9 mouse cellular contexts compared by ENCODE assay signal in genomic region chr7:16476600-16476989, GRCm38 (mm10). TPM values are rescaled to one million over a fixed set of nuclear protein-coding genes. Genes with fewer than 3 reads are reported as not detected.
DNase-seq lines count a peak whose midpoint lies in the region; ATAC-seq lines count a peak whose summit lies in the region.
"Had no signal": no experiment of that assay in that cellular context is flagged by ENCODE, and none has a peak within 500 bp of the region (broad histone marks: within the 10 kb centered on the region; RNA-seq: fewer than 3 reads in every experiment).

No protein-coding gene starts in this region.

- H3K4me3 ChIP-seq in heart, embryonic 13.5 days = peak overlapping the region; percentile 43
- H3K4me3 ChIP-seq in hindbrain, embryonic 13.5 days = peak overlapping the region; percentile 38
- H3K4me3 ChIP-seq in midbrain, embryonic 10.5 days = peak overlapping the region; percentile 53
- H3K4me3 ChIP-seq: erythroblast, embryonic 14.5 days had no signal

- no peak overlapping the region for H3K9ac ChIP-seq in heart, embryonic 13.5 days
- H3K9ac ChIP-seq in hindbrain, embryonic 13.5 days = no peak overlapping the region; the same call in 1 of the 2 replicates

- no peak for DNase-seq in heart, adult 8-10 months (ENCODE audit: low spot score)
- DNase-seq in adrenal gland, postnatal 25 days = peak; percentile 23
- DNase-seq in midbrain, embryonic 10.5 days (ENCODE audit: low spot score) = no peak
- DNase-seq in frontal cortex, postnatal 10 days (ENCODE audit: low spot score in 2 of 2) = no peak
- no peak for DNase-seq in left cerebral cortex, adult 11 months (ENCODE audit: low spot score)
- DNase-seq in gastrocnemius, postnatal 14 days = no peak

- H3K27me3 ChIP-seq in heart, embryonic 13.5 days (replicated peaks) = peaks cover 87% of the 10 kb centered on the region
- H3K27me3 ChIP-seq in hindbrain, embryonic 13.5 days = peaks cover 76% of the 10 kb centered on the region
- peaks cover 70% of the 10 kb centered on the region for H3K27me3 ChIP-seq in midbrain, embryonic 10.5 days (ENCODE audit: low read depth, poor library complexity, severe bottlenecking)

- intact Hi-C loops in gastrocnemius, postnatal 14 days (cut with DNase I; ENCODE audit: low total_unique reads) = no loop called here

- H3K4me2 ChIP-seq in heart, embryonic 13.5 days = peak overlapping the region; percentile 67
- H3K4me2 ChIP-seq in hindbrain, embryonic 13.5 days = peak overlapping the region; percentile 61

- ATAC-seq in heart, embryonic 13.5 days (ENCODE audit: extremely low read depth, insufficient number of reproducible peaks, low FRiP score, low TSS enrichment) = no peak; the same call in 1 of the 2 replicates
- 0 out of 2 replicates have a peak, but pooled peaks have one; percentile 37 for ATAC-seq in hindbrain, embryonic 13.5 days (ENCODE audit: low FRiP score)

- H3K36me3 ChIP-seq in heart, embryonic 13.5 days = no peaks in the 10 kb centered on the region
- no peaks in the 10 kb centered on the region for H3K36me3 ChIP-seq in hindbrain, embryonic 13.5 days
- no peaks in the 10 kb centered on the region for H3K36me3 ChIP-seq in midbrain, embryonic 10.5 days

- no peak overlapping the region for H3K27ac ChIP-seq in heart, embryonic 13.5 days (replicated peaks)
- H3K27ac ChIP-seq in hindbrain, embryonic 13.5 days = no peak overlapping the region
- no peak overlapping the region for H3K27ac ChIP-seq in midbrain, embryonic 10.5 days (replicated peaks)

- H3K9me3 ChIP-seq in heart, embryonic 13.5 days = peaks cover 3% of the 10 kb centered on the region
- no peaks in the 10 kb centered on the region for H3K9me3 ChIP-seq in hindbrain, embryonic 13.5 days
- no peaks in the 10 kb centered on the region for H3K9me3 ChIP-seq in midbrain, embryonic 10.5 days (replicated peaks)

- WGBS in heart, embryonic 13.5 days = 2% methylated on average over 34 of the region's 34 CpGs
- WGBS in hindbrain, embryonic 13.5 days = 2% methylated on average over 34 of the region's 34 CpGs
- 2% methylated on average over 34 of the region's 34 CpGs for WGBS in midbrain, embryonic 10.5 days

- peaks cover 21% of the 10 kb centered on the region for H3K4me1 ChIP-seq in heart, embryonic 13.5 days
- peaks cover 27% of the 10 kb centered on the region for H3K4me1 ChIP-seq in hindbrain, embryonic 13.5 days (replicated peaks)
- peaks cover 24% of the 10 kb centered on the region for H3K4me1 ChIP-seq in midbrain, embryonic 10.5 days

RNA-seq across cellular contexts. Expression of gene Npas1, which starts 0.9 kb away (rescaled TPM):
- polyA plus RNA-seq in heart, embryonic 13.5 days (2015; fragmentation: Nextera tagmentation; extraction: Ambion mirVana) = 0.36 and 0.37 TPM in 2 replicates
- total RNA-seq in heart, adult 8-10 months (2022) = not detected
- total RNA-seq in adrenal gland, postnatal 25 days (2021) = not detected in 2 replicates
- 2.3 and 2.5 TPM in 2 replicates for polyA plus RNA-seq in hindbrain, embryonic 13.5 days (2015; fragmentation: Nextera tagmentation; extraction: Ambion mirVana)
- 0.32 and 0.74 TPM in 2 replicates for polyA plus RNA-seq in midbrain, embryonic 10.5 days (2016; fragmentation: Nextera tagmentation; extraction: Ambion mirVana)
- not detected for total RNA-seq in gastrocnemius, postnatal 14 days (2021)
- polyA plus RNA-seq: erythroblast, embryonic 14.5 days had no signal

RNA-seq across cellular contexts. Expression of gene Tmem160, which starts 24.0 kb away (rescaled TPM):
- 73.2 and 79.2 TPM in 2 replicates for polyA plus RNA-seq in heart, embryonic 13.5 days (2015; fragmentation: Nextera tagmentation; extraction: Ambion mirVana)
- total RNA-seq in heart, adult 8-10 months (2022) = 10 to 100 TPM; 79.6 to 97.6 (median 89.8) TPM
- 62.2 and 70.3 TPM in 2 replicates for total RNA-seq in adrenal gland, postnatal 25 days (2021)
- polyA plus RNA-seq in hindbrain, embryonic 13.5 days (2015; fragmentation: Nextera tagmentation; extraction: Ambion mirVana) = 55.9 and 60.8 TPM in 2 replicates
- 54.5 and 64.7 TPM in 2 replicates for polyA plus RNA-seq in midbrain, embryonic 10.5 days (2016; fragmentation: Nextera tagmentation; extraction: Ambion mirVana)
- 10 to 100 TPM; 23.2 to 28.7 TPM for total RNA-seq in gastrocnemius, postnatal 14 days (2021)
